Mouse (Mus musculus) liver, embryonic 14.5 days (tissue): ENCODE data around the gene AI593442. TPM values are rescaled to one million over a fixed set of nuclear protein-coding genes. Genes with fewer than 3 reads are reported as not detected.

Experiments
- ATAC-seq: fragments of 200-750 bp; cut with Nextera tagmentation; 2 replicates; pipeline ENCODE4 v1.8.0; 2017; ENCODE audit warnings: moderate number of reproducible peaks, mild to moderate bottlenecking, moderate library complexity; ENCODE audit not compliant: insufficient read depth
- DNase-seq, 3 experiments: peaks; one replicate each; pipeline ENCODE4 v3.0.0-alpha.2; 2012 to 2013; ENCODE audit warnings: low read depth in 3 of 3, low spot score in 3 of 3
- H3K27ac ChIP-seq: fragments of 300-500 bp; sonication (generic); 2 replicates; pipeline ENCODE4 v1.5.1; 2014; ENCODE audit warnings: moderate library complexity, mild to moderate bottlenecking, control low read depth, inconsistent platforms
- H3K27me3 ChIP-seq: fragments of 300-500 bp; sonication (generic); 2 replicates; pipeline ENCODE4 v1.6.1; 2014; ENCODE audit warnings: mild to moderate bottlenecking, low read length, moderate library complexity; ENCODE audit not compliant: control insufficient read depth, insufficient read depth
- H3K36me3 ChIP-seq: fragments of 300-500 bp; sonication (generic); replicated peaks from 2 replicates; pipeline ENCODE4 v1.6.1; 2014; ENCODE audit warnings: low read depth; ENCODE audit not compliant: control insufficient read depth, insufficient read depth
- H3K4me1 ChIP-seq, 2 experiments: fragments of 200-500 bp in 1 of 2; fragments of 300-500 bp in 1 of 2; sonication (generic) in 1 of 2; replicated peaks; 2 replicates each; pipeline ENCODE4 v1.6.1; 2012 to 2014; ENCODE audit warnings: antibody characterized with exemption in 1 of 2, inconsistent platforms in 1 of 2, low read length in 1 of 2; ENCODE audit not compliant: control insufficient read depth in 2 of 2, insufficient read depth in 2 of 2
- H3K4me2 ChIP-seq: fragments of 300-500 bp; sonication (generic); 2 replicates; pipeline ENCODE4 v1.6.1; 2014; ENCODE audit warnings: low read depth, mild to moderate bottlenecking, control low read depth, moderate library complexity
- H3K4me3 ChIP-seq, 2 experiments: fragments of 200-500 bp in 1 of 2; fragments of 300-500 bp in 1 of 2; sonication (generic) in 1 of 2; 2 replicates each; pipeline ENCODE4 v1.5.1; 2012 to 2014; ENCODE audit warnings: low read depth in 2 of 2, low read length in 2 of 2, mild to moderate bottlenecking in 2 of 2, control low read depth in 1 of 2, inconsistent platforms in 1 of 2, moderate library complexity in 1 of 2; ENCODE audit not compliant: insufficient read depth in 1 of 2
- H3K9ac ChIP-seq: fragments of 300-500 bp; sonication (generic); replicated peaks from 2 replicates; pipeline ENCODE4 v1.6.1; 2014; ENCODE audit warnings: mild to moderate bottlenecking, control low read depth, moderate library complexity
- H3K9me3 ChIP-seq: fragments of 300-500 bp; sonication (generic); 2 replicates; pipeline ENCODE4 v1.6.1; 2016; ENCODE audit warnings: low read length, mixed read lengths; ENCODE audit not compliant: control insufficient read depth
- CTCF ChIP-seq: IDR thresholded peaks from 2 replicates; pipeline ENCODE4 v1.5.1; 2016; ENCODE audit warnings: antibody characterized with exemption, low read depth, control low read depth
- EP300 ChIP-seq: IDR thresholded peaks from 2 replicates; pipeline ENCODE4 v1.6.1; 2016; ENCODE audit warnings: antibody characterized with exemption, low read depth
- WGBS: fragments of 180-500 bp; shearing (Covaris S2); extraction: QIAGEN DNeasy Blood & Tissue Kit; methylation state at CpG from one replicate; pipeline ENCODE4 v1.1.7; 2014; ENCODE audit not compliant: insufficient replicate concordance; 5-methylcytosine and 5-hydroxymethylcytosine counted together
- polyA plus RNA-seq, 2 experiments: library from polyadenylated mRNA; depleted of rRNA in 1 of 2; stranded (reverse) in 1 of 2; unstranded in 1 of 2; fragments of >200 nt; fragmentation: Nextera tagmentation in 1 of 2; extraction: Ambion mirVana in 1 of 2; gene quantifications; 2 replicates each; pipeline versions ENCODE4 v1.2.1 to v1.2.3; 2012 to 2014

AI593442 gene
- polyA plus RNA-seq (2012; rRNA removed): 0.01 TPM in 2 replicates
- polyA plus RNA-seq (2014; fragmentation: Nextera tagmentation; extraction: Ambion mirVana): not detected in 2 replicates

DNA sequence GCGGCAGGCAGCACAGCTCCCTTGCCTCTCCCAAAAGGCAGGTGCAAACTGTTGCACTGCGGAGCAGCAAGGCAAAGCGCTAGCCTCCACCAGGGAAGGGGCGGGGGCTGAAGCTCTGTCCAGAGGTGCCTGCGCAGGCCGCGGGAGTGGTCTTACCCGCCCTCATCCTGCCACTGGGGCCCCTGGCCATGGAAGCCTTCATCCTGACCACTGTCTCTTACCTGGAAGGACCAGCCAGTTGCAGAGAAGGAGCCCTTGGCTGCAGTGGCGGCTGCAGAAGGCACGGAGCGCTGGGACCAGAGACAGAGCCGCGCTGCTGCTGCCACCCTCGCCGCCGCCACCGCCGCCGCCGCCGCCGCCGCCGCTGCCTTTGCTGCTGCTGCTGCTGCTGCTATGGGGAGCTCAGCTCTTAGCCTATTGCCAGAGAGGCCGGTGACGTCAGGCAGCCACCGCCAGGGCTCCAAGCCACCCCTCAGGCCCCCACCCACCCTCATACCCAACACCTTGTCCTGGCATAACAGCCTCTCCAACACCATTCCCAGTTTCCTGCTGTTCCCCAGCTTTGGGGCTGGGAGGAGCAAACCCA is at the start of gene AI593442:
TSS of gene AI593442 (minus strand) at position 419 of the 586 bp plus-strand sequence.
- H3K4me3 ChIP-seq: no peak within 1 kb of the TSS
- H3K4me1 ChIP-seq: no peaks in the 10 kb centered on the region
- no peaks in the 10 kb centered on the region for H3K9me3 ChIP-seq
- H3K36me3 ChIP-seq: no peaks in the 10 kb centered on the region
- H3K9ac ChIP-seq: no peak within 1 kb of the TSS
- WGBS: under 1% methylated on average over 27 of the region's 27 CpGs
- H3K27ac ChIP-seq: no peak within 1 kb of the TSS
- DNase-seq: no peak
- TF ChIP-seq CTCF: no peak
- TF ChIP-seq EP300: no peak
- peaks cover 33% of the 10 kb centered on the region for H3K27me3 ChIP-seq
- no peak within 1 kb of the TSS for H3K4me2 ChIP-seq
- ATAC-seq: no peak

DNA sequence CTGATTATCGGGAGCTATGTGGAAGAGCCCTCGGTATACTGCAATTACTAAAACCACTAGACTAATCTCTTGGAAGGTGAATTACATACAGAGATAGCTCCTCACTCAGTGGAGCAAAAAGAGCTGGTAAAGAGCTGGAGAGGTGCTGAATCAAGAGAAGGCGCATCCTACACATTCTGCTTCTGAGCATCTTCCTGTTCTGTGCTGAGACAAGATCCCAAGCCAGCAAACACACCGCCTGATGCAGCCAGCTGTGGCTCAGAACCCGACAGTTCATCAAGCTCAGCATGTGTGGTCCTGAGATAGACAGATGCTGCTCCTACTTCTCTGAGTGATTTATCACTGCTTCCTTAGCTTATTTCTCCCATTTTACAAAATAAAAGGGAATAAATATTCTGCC is 49.2 kb upstream of the AI593442 start:
- Histone ChIP-seq H3K4me2 (no peak overlapping the region), H3K4me1 (no peaks in the 10 kb centered on the region), H3K36me3 (no peaks in the 10 kb centered on the region), H3K27me3 (no peaks in the 10 kb centered on the region), H3K27ac (no peak overlapping the region), H3K4me3 (no peak overlapping the region), H3K9me3 (no peaks in the 10 kb centered on the region), H3K9ac (no peak overlapping the region)
- DNase-seq (no peak), ATAC-seq (no peak)
- 55% methylated on average over 5 of the region's 5 CpGs for WGBS
- TF ChIP-seq EP300 (no peak), CTCF (no peak)

DNA sequence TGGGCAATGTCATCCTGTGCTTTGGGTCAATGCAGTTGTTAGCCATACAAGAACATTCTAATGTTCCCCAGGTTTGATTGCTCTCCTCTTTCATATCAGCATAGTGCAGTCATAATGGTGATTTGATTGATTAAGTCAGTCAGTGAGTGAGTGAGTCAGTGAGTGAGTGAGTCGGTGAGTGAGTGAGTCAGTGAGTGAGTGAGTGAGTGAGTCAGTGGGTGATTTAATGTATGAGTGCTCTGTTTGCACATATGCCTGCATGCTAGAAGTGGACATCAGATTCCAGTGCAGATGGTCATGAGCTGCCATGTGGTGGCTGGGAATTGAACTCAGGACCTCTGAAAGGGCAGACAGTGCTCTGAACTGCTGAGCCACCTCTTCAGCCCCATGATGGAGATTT is 43.0 kb upstream of the AI593442 start:
- no peaks in the 10 kb centered on the region for H3K9me3 ChIP-seq
- H3K27me3 ChIP-seq: no peaks in the 10 kb centered on the region
- no peak overlapping the region for H3K9ac ChIP-seq
- H3K4me2 ChIP-seq: no peak overlapping the region
- H3K36me3 ChIP-seq: no peaks in the 10 kb centered on the region
- no peak for DNase-seq
- ATAC-seq: no peak
- H3K4me3 ChIP-seq: no peak overlapping the region
- WGBS: 70% methylated on average over 1 of the region's 1 CpGs
- no peak overlapping the region for H3K27ac ChIP-seq
- TF ChIP-seq CTCF: no peak
- TF ChIP-seq EP300: no peak
- no peaks in the 10 kb centered on the region for H3K4me1 ChIP-seq

DNA sequence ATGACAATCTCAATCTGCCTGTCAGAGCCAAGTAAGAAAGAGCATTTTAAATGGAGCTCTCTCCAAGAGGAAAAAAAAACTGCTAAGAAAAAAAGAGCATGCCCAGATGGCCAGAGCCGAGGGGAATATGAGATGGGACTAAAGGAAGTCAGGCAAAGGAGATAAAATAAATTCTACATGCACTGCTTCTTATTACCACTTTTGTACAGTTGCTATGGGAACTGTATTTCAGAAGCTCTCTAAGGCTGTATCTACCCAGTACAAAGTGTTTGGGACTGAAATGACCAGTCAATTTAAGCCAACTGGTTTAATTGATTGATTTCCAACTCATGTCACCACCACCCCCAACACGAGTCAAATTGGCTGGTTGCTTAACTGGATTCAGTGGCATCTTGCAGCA is 40.0 kb upstream of the AI593442 start:
- Histone ChIP-seq H3K4me3 (no peak overlapping the region), H3K36me3 (no peaks in the 10 kb centered on the region), H3K9ac (no peak overlapping the region), H3K4me2 (no peak overlapping the region), H3K9me3 (no peaks in the 10 kb centered on the region), H3K27ac (no peak overlapping the region), H3K4me1 (no peaks in the 10 kb centered on the region), H3K27me3 (no peaks in the 10 kb centered on the region)
- ATAC-seq (no peak), DNase-seq (no peak)
- no peak for TF ChIP-seq CTCF
- no peak for TF ChIP-seq EP300
- 39% methylated on average over 2 of the region's 2 CpGs for WGBS

DNA sequence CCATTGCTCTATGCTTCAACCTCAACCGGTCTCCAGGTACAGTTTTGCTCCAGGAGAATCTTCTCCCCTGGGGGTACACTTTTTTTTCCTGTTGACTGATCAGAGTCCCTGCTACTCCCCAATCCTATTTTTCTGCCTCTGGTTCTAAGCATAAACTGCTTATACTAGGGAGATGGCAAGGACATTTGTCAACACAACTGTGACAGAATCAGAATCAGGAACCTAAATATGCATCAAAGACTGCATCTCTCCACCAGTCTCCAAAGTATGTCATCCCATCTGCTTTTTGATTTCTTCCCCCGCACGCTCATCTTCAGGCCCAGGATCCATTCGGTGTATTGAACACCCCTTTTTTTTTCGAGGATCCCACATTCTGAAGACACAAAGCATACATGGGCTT is 456 bp upstream of the AI593442 start:
- Histone ChIP-seq H3K4me3 (no peak overlapping the region), H3K9me3 (no peaks in the 10 kb centered on the region), H3K4me2 (no peak overlapping the region), H3K4me1 (no peaks in the 10 kb centered on the region), H3K36me3 (no peaks in the 10 kb centered on the region), H3K9ac (no peak overlapping the region), H3K27ac (no peak overlapping the region), H3K27me3 (peaks cover 33% of the 10 kb centered on the region)
- TF ChIP-seq EP300 (no peak), CTCF (no peak)
- ATAC-seq: no peak
- no peak for DNase-seq
- 49% methylated on average over 5 of the region's 5 CpGs for WGBS
